Mouse (Mus musculus): ENCODE data around the gene Prkcq. TPM values are rescaled to one million over a fixed set of nuclear protein-coding genes. Genes with fewer than 3 reads are reported as not detected.
A peak's percentile ranks its signal among the peaks of the same experiment; 100 is the strongest.

Gene Prkcq
- total RNA-seq, 4 experiments from 2014 or later, result 1.3 to 2.8 (median 2.3) TPM

GRCm38 (mm10) chr2:11224808-11225484 lies 53.0 kb downstream of the Prkcq start:
- no peak for DNase-seq

DNA sequence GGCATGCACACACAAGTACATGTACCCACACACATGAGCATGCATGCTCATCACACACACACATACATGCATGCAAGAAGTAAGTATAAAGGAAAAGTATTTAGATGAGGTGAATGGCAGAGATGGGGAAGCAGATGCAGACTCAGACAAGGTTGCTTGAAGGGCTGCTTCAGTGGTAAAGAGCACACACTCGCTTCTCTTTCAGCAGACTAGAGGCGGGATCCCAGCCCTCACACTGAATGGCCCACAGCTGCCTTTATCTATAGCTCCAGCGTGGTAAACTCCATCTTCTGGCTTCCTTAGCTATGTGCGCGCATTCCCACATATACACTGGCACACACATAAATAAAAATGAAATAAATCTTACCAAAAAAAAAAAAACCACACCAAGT lies 53.6 kb downstream of the Prkcq start:
- DNase-seq, result no peak

- DNase-seq, result no peak
Observed at GRCm38 (mm10) chr2:11226555-11226954, 54.6 kb downstream of the Prkcq start.

- DNase-seq, result no peak
Observed at GRCm38 (mm10) chr2:11229126-11229525, 57.2 kb downstream of the Prkcq start.

GRCm38 (mm10) chr2:11231118-11231517 lies 59.2 kb downstream of the Prkcq start:
- DNase-seq, result no peak

DNA sequence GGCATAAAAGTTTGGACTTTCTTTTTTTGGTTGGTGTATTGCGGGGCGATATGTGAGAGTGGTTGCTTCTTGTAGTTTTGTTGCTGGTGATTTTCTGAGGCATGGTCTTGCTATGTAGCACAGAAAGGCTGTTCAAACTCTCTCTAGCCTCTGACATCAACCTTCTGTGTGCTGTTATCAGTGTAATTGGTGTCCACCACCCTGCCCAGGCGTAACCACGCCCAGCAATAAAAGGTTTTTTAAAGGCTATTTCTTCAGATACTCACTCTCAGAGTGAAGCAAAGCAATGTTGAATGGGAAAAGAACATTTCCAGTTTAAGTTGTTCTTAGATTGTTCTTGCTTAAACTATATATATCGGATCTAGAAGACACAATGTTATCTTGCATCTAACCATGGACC lies 60.1 kb downstream of the Prkcq start:
- no peak for DNase-seq

- no peak for DNase-seq
Observed at GRCm38 (mm10) chr2:11238254-11238653, 66.3 kb downstream of the Prkcq start.

- no peak for DNase-seq
Observed at GRCm38 (mm10) chr2:11239523-11239922, 67.6 kb downstream of the Prkcq start.

DNA sequence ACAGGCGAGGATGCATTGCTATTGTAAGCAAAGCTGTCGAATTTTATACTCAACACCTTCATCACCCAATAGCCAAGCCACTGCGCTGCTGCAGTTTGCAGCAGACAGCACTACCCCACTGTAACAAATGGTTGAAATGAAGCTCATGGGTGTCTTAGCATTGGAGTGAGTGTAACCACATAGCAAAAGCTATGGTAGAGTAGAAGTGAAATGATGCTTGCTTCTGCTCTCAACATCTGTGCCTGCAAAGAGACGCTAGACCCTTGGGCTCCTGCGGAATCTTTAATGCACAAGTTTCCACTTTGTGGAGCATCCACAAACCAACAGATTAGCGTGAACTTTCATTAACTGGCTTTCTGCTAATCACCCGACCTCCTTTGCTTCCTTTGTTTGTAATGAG lies 74.0 kb downstream of the Prkcq start:
- no peak for DNase-seq

GRCm38 (mm10) chr2:11253945-11254344 lies 82.0 kb downstream of the Prkcq start:
- DNase-seq, result peak; percentile 7

GRCm38 (mm10) chr2:11254446-11254845 lies 82.5 kb downstream of the Prkcq start:
- DNase-seq, result no peak

DNA sequence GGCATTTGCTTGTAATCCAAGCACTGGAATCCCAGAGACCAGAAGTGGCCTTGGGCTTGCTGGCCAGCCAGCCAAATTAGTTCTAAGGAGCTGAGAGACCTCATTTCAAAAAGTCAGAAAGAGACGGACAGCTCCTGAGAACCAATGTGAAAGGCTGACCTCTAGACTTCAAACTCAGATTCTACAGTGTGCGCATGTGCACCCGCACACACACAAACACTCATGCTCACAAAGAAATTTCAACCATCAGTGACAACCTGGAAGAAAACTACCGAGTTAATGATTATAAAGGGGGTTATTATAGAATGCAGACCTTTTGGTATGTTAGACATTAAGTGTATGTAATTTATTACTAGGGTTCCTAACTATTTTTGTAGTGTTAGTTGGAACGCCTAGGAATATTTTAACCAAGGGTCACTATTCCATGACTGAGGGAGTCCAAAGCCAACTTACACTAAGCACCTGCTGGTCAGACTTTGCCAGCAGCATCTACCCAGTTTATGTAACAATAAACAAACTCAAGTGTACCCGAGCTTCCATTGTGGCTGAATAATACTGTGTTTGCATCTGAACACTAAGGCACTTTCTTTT lies 85.4 kb downstream of the Prkcq start:
- DNase-seq, result no peak

- DNase-seq, result no peak
Observed at GRCm38 (mm10) chr2:11258181-11258580, 86.3 kb downstream of the Prkcq start.

DNA sequence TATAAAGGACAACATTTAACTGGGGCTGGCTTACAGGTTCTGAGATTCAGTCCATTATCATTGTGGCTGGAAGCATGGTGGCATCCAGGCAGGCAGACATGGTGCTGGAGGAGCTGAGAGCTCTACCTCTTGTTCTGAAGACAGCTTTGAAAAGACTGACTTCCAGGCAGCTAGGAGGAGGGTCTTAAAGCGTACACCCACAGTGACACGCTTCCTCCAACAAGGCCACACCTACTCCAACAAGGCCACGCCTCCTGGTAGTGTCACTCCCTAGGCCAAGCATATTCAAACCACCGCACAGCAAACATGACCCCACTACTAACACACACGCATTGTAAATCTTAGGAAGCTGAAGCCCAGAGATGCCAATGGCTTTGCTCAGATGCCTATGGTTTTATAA lies 87.5 kb downstream of the Prkcq start:
- no peak for DNase-seq

GRCm38 (mm10) chr2:11264836-11265235 lies 92.9 kb downstream of the Prkcq start:
- DNase-seq, result no peak

DNA sequence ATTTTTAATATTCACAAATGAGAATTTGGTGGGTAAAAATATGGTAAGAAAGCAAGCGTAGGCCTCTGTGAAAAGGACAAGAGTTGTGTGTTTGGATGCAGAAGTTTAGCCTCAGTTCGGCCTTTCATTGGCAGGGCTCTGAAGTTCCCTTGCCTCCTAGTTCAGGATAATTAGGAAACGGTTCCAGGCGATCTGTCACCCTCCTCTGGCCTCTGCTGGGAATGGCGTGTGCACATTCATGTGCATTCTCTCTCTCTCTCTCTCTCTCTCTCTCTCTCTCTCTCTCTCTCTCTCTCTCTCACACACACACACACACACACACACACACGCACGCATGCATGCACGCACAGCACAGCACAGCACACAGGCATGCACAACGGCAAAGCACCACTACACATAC lies 93.5 kb downstream of the Prkcq start:
- no peak for DNase-seq

- no peak for DNase-seq
Observed at GRCm38 (mm10) chr2:11266294-11266693, 94.4 kb downstream of the Prkcq start.

GRCm38 (mm10) chr2:11278965-11279364 lies 107.1 kb downstream of the Prkcq start:
- no peak for DNase-seq

DNA sequence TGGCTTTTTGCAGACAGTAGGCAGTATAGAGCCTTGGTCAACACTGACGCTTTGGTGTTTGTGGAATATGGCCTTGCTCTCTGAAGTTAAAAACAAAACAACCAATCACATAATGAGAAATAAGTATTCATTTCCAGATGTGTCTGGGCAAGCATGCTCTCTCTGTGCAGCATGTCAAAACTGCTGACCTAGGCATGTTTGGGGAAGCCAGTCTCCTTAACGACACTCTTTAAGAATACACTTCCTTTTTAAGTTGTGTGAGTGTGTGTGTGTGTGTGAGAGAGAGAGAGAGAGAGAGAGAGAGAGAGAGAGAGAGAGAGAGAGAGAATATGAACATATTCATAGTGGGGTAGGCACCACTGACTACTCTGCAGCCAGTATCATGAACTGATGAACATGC lies 108.3 kb downstream of the Prkcq start:
- no peak for DNase-seq

- no peak for DNase-seq
Observed at GRCm38 (mm10) chr2:11287834-11288530, 116.1 kb downstream of the Prkcq start.

- DNase-seq, result peak; percentile 48
Observed at GRCm38 (mm10) chr2:11288531-11288846, 116.6 kb downstream of the Prkcq start.

DNA sequence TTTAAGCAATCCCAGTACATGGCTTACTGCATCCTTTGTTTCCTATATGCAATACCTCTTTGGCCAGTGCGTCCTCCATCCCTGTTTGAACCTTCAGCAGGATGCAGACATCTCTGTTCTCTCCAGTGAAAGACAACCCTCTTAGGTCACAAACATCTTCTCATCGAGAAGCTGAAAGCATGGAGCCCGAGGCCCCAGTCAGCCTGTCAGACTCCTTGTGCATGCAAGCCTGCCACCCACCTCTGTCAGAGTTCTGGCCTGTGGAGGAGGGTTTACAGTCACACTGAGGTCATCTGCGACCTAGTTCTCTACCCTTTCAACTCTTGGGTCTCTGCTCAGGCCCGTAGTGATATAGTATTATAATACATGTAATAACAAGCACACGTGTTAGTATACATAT lies 119.0 kb downstream of the Prkcq start:
- DNase-seq, result no peak

DNA sequence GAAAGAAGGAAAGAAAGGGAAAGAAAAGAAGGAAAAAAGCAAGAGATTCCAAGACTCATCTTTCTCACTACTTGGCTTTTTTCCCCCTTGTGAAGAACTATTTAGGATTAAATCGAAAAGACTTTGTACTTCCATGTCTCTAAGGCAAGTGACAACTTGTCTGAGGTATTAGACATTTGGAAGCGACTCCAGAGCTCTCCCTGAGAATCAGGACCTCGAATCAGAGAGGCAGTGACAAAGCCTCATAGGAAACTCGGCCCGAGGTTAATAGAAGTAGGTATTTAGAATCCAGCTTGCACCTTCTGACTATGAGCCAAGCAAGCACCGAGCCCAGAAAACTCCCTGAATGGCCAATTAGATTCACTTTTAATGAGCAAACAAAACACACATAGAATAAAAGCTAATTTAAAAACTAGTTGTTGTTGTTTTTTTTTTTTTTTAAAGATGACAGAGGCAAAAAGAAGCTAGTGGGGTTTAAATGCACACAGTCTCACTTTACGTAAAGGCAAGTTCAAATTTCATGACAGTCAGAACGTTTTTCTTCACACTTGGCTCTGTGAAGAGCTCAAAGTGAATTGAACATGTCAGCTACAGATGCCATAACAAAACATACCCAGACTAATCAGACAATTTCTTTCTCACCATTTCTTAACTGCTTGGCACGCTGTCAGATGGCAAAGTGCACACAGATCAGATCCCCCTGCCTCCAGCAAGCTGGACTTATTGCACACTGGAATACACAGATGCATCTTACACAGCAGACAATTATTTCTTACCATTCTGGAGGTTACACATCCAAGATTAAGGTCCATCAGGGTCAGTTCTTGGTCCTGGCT lies 119.9 kb downstream of the Prkcq start:
- DNase-seq, result no peak

Data from adrenal gland, adult 8-10 months (tissue).